Mouse (Mus musculus): ENCODE measurements at regions not wholly inside any gene's neighbourhood (a gene's known extent, or its start where the extent isn't known, plus 50 kb on each side); places are given as distances from the start of the nearest gene placed in this dataset.

DNA sequence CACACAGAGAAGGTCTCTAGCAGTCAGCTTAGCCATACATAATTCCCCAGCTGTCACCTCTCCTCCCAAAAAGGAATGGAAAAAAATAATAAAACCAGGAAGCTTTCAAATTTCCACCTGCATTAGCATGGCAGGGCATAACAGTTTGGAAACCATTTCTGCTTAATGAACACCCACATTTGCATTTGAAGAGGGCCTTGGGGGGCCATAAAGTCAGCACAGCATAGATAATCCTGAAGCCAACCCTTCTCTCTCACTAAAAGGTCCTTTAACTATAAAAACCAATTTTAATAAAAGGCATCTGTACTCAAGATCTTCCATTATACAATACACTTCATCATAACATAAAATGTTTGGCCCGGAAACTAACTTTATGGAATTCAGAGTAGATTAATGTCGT, 360.1 kb upstream of the Map3k7 start:
- TF ChIP-seq ETS1 (IDR thresholded peaks at IDR 0.05; ENCODE audit: low read depth, low read length) (no peak), NELFE (IDR thresholded peaks at IDR 0.05; ENCODE audit: low read depth, low read length) (no peak), RAD21 (IDR thresholded peaks at IDR 0.05; ENCODE audit: low read depth, low read length) (no peak), MXI1 (IDR thresholded peaks at IDR 0.05; ENCODE audit: low read depth, low read length) (no peak), GATA1 (IDR thresholded peaks at IDR 0.05; ENCODE audit: low read depth, low read length) (no peak), RCOR1 (IDR thresholded peaks at IDR 0.05; ENCODE audit: low read depth, low read length) (no peak), MAZ (IDR thresholded peaks at IDR 0.05; ENCODE audit: low read depth, low read length) (no peak), TBP (IDR thresholded peaks at IDR 0.05; ENCODE audit: low read depth, low read length) (no peak), ZKSCAN1 (IDR thresholded peaks at IDR 0.05; ENCODE audit: low read depth, low read length) (no peak), ZNF384 (IDR thresholded peaks at IDR 0.05; ENCODE audit: low read depth, low read length) (no peak), MEF2A (IDR thresholded peaks at IDR 0.05; ENCODE audit: extremely low read depth, insufficient replicate concordance, low read depth, low read length, poor library complexity, severe bottlenecking) (no peak), MAX (IDR thresholded peaks at IDR 0.05; ENCODE audit: low read length) (no peak), BHLHE40 (IDR thresholded peaks at IDR 0.05; ENCODE audit: borderline replicate concordance, low read depth, low read length) (no peak)
- no peaks in the 10 kb centered on the region for H3K9me3 ChIP-seq (replicated peaks; ENCODE audit: insufficient read depth, low read length)
- no peak for DNase-seq (ENCODE audit: low read depth, low spot score)
- H3K9ac ChIP-seq (ENCODE audit: control insufficient read depth, low read depth, low read length, poor library complexity, severe bottlenecking): no peak overlapping the region
- H3K36me3 ChIP-seq (ENCODE audit: control insufficient read depth in 1 of 2, insufficient read depth in 2 of 2, low read length in 2 of 2): no peaks in the 10 kb centered on the region
- no peaks in the 10 kb centered on the region for H3K27me3 ChIP-seq (ENCODE audit: control insufficient read depth in 1 of 2, insufficient read depth in 2 of 2, low read length in 2 of 2)
- no peaks in the 10 kb centered on the region for H3K4me1 ChIP-seq (ENCODE audit: control insufficient read depth in 1 of 2, insufficient read depth in 2 of 2, low read length in 2 of 2)
- no peak overlapping the region for H3K4me3 ChIP-seq (ENCODE audit: control insufficient read depth in 1 of 2, insufficient read depth in 1 of 2, low read depth in 2 of 2, low read length in 2 of 2)
- H3K27ac ChIP-seq (ENCODE audit: control insufficient read depth, low read depth, low read length): no peak overlapping the region
- H3K79me2 ChIP-seq (ENCODE audit: control insufficient read depth, insufficient read depth, low read length, poor library complexity): no peaks in the 10 kb centered on the region

GRCm38 (mm10) chr4:31608811-31609210, 355.1 kb upstream of the Map3k7 start:
- Histone ChIP-seq H3K36me3 (ENCODE audit: control insufficient read depth in 1 of 2, insufficient read depth in 2 of 2, low read length in 2 of 2) (no peaks in the 10 kb centered on the region), H3K4me1 (ENCODE audit: control insufficient read depth in 1 of 2, insufficient read depth in 2 of 2, low read length in 2 of 2) (no peaks in the 10 kb centered on the region), H3K79me2 (ENCODE audit: control insufficient read depth, insufficient read depth, low read length, poor library complexity) (no peaks in the 10 kb centered on the region), H3K9ac (ENCODE audit: control insufficient read depth, low read depth, low read length, poor library complexity, severe bottlenecking) (no peak overlapping the region), H3K4me3 (ENCODE audit: control insufficient read depth in 1 of 2, insufficient read depth in 1 of 2, low read depth in 2 of 2, low read length in 2 of 2) (no peak overlapping the region), H3K27me3 (ENCODE audit: control insufficient read depth in 1 of 2, insufficient read depth in 2 of 2, low read length in 2 of 2) (no peaks in the 10 kb centered on the region), H3K9me3 (replicated peaks; ENCODE audit: insufficient read depth, low read length) (no peaks in the 10 kb centered on the region), H3K27ac (ENCODE audit: control insufficient read depth, low read depth, low read length) (no peak overlapping the region)
- DNase-seq (ENCODE audit: low read depth, low spot score): no peak
- TF ChIP-seq MYC (IDR thresholded peaks at IDR 0.05; ENCODE audit: low read depth, low read length) (no peak), JUND (IDR thresholded peaks at IDR 0.05; ENCODE audit: low read depth, low read length) (no peak), CHD2 (IDR thresholded peaks at IDR 0.05; ENCODE audit: low read length) (no peak), ZKSCAN1 (IDR thresholded peaks at IDR 0.05; ENCODE audit: low read depth, low read length) (no peak), MXI1 (IDR thresholded peaks at IDR 0.05; ENCODE audit: low read depth, low read length) (no peak), MEF2A (IDR thresholded peaks at IDR 0.05; ENCODE audit: extremely low read depth, insufficient replicate concordance, low read depth, low read length, poor library complexity, severe bottlenecking) (no peak), E2F4 (IDR thresholded peaks at IDR 0.05; ENCODE audit: borderline replicate concordance, low read depth, low read length) (no peak), BHLHE40 (IDR thresholded peaks at IDR 0.05; ENCODE audit: borderline replicate concordance, low read depth, low read length) (no peak)

All from MEL (cell line).